Mouse (Mus musculus) megakaryocyte, embryonic 14.5 days (primary cell): ENCODE data around the gene Ikzf2.

Source experiments
- FLI1 ChIP-seq: IDR thresholded peaks from 2 replicates; pipeline ENCODE4 v1.6.1; 2012; ENCODE audit warnings: low read length, inconsistent platforms, mixed read lengths
- GATA1 ChIP-seq: IDR thresholded peaks from 3 replicates; pipeline ENCODE4 v1.6.1; 2012; ENCODE audit warnings: mixed read lengths, low read length, inconsistent platforms, borderline replicate concordance

GRCm38 (mm10) chr1:69591328-69591801 lies 95.7 kb downstream of the Ikzf2 start:
- TF ChIP-seq GATA1, result no peak
- no peak for TF ChIP-seq FLI1
